10 mouse cellular contexts compared by ENCODE assay signal in the genomic region with DNA sequence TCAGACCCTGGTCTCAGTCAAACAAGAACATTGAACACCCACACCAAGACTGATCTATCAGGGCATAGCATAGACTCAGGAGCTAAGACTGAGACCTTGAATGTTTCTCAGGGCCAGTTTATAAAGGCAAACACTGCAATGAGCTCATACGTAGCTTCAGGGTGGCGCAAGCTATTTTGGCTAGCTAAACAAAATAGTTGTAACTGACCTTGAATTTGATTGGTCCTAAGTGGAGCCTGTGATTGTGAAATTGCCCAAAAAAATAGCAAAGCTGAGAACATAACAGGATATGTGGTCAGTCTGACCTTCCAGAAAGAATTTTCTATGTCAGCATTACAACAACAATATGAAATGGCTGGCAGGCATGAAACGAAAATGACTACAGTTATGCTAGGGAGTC. TPM values are rescaled to one million over a fixed set of nuclear protein-coding genes. Genes with fewer than 3 reads are reported as not detected.
DNase-seq lines count a peak whose midpoint lies in the region; ATAC-seq lines count a peak whose summit lies in the region.
"Had no signal": no experiment of that assay in that cellular context is flagged by ENCODE, and none has a peak within 500 bp of the region (broad histone marks: within the 10 kb centered on the region; RNA-seq: fewer than 3 reads in every experiment).

No protein-coding gene starts in this region.

- peak; percentile 58 to 88 for DNase-seq in adrenal gland, adult (ENCODE audit: inconsistent age in 2 of 2, low spot score in 1 of 2)
- DNase-seq in adrenal gland, postnatal 25 days = no peak
- DNase-seq in kidney, adult 9 months = peak; percentile 11
- no peak for DNase-seq in kidney, adult 11 months
- DNase-seq in lung, postnatal 36 days = peak; percentile 61
- no peak for DNase-seq in cerebellum, adult 9-10 months
- DNase-seq in c-Kit-positive CD71-positive TER-119-positive erythroid progenitor cells, embryonic 14.5 days (ENCODE audit: low spot score) = no peak
- DNase-seq: forebrain, postnatal 0 days; kidney, postnatal 25 days had no signal

- peak; percentile 51 for ATAC-seq in common myeloid progenitor, adult 5-6 weeks (replicated peaks; ENCODE audit: low read depth, poor library complexity, severe bottlenecking)
- ATAC-seq: forebrain, postnatal 0 days had no signal

RNA-seq across cellular contexts. Expression of gene Pcnx4, which starts 46.2 kb away (rescaled TPM):
- 7.5 and 8.7 TPM in 2 replicates for total RNA-seq in adrenal gland, postnatal 25 days (2021)
- total RNA-seq in common myeloid progenitor, adult 5-6 weeks (2017) = 3.4 and 5.0 TPM in 2 replicates

RNA-seq across cellular contexts. Expression of gene Lrrc9, which starts 48.3 kb away (rescaled TPM):
- 9.6 and 10.2 TPM in 2 replicates for total RNA-seq in adrenal gland, postnatal 25 days (2021)
- 1.6 and 2.1 TPM in 2 replicates for total RNA-seq in common myeloid progenitor, adult 5-6 weeks (2017)

Comparison
In these comparisons a context has a peak if more than half of its experiments do, and no peak if none do; other contexts are left out.
1. DNase-seq: peak in adrenal gland, adult (2 of 2), kidney, adult 9 months (single experiment) and lung, postnatal 36 days (single experiment); none in adrenal gland, postnatal 25 days (single experiment), kidney, adult 11 months (single experiment), cerebellum, adult 9-10 months (single experiment) and c-Kit-positive CD71-positive TER-119-positive erythroid progenitor cells, embryonic 14.5 days (single experiment).